Mouse (Mus musculus) erythroblast, embryonic 14.5 days (primary cell): ENCODE measurements at regions not wholly inside any gene's neighbourhood (a gene's known extent, or its start where the extent isn't known, plus 50 kb on each side); places are given as distances from the start of the nearest gene placed in this dataset.
"Not testable (repeated sequence)": the region's sequence is repeated elsewhere in the genome, so short reads cannot be mapped to it uniquely, and the experiment has no call there.

ENCODE experiments used
- H3K27me3 ChIP-seq: 2 replicates; pipeline ENCODE4 v1.6.1; 2012; ENCODE audit warnings: inconsistent platforms; ENCODE audit not compliant: control insufficient read depth
- H3K36me3 ChIP-seq: 2 replicates; pipeline ENCODE4 v1.6.1; 2012; ENCODE audit warnings: mild to moderate bottlenecking, inconsistent platforms; ENCODE audit not compliant: control insufficient read depth
- H3K4me1 ChIP-seq: 2 replicates; pipeline ENCODE4 v1.6.1; 2012; ENCODE audit warnings: inconsistent platforms; ENCODE audit not compliant: control insufficient read depth
- H3K4me3 ChIP-seq: replicated peaks from 2 replicates; pipeline ENCODE3; 2012; ENCODE audit warnings: moderate library complexity, mild to moderate bottlenecking, inconsistent platforms
- H3K9me3 ChIP-seq: 2 replicates; pipeline ENCODE4 v1.6.1; 2012; ENCODE audit warnings: low read length, inconsistent platforms, mixed read lengths; ENCODE audit not compliant: control insufficient read depth
- GATA1 ChIP-seq: IDR thresholded peaks from 2 replicates; pipeline ENCODE4 v1.6.1; 2012; ENCODE audit warnings: low read length, inconsistent platforms, mixed read lengths
- TAL1 ChIP-seq: IDR thresholded peaks from 3 replicates; pipeline ENCODE4 v1.6.1; 2012; ENCODE audit warnings: low read length, inconsistent platforms, mixed read lengths

DNA sequence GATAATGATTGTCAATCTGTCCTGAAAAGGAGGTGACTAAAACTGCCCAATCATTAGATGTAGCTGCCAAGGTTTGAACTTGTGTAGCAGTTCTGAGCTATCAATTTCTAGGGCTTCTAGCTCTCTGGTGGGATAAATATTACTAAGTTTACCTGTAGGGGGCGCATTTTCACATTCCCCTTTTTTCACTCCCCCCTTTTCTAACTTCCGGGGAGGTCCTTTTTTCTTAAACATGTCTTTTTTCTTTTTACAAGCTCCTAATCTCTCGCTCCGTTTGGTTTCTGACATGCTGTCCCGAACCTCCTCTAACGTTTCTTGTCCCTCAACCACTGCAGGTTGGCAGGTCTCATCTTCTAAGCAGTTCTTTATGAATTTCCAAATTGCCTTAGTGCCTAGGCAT, 2129.0 kb downstream of the Cntnap5b start:
- H3K4me1 ChIP-seq, H3K9me3 ChIP-seq, H3K4me3 ChIP-seq, H3K27me3 ChIP-seq, H3K36me3 ChIP-seq: not testable (repeated sequence)

DNA sequence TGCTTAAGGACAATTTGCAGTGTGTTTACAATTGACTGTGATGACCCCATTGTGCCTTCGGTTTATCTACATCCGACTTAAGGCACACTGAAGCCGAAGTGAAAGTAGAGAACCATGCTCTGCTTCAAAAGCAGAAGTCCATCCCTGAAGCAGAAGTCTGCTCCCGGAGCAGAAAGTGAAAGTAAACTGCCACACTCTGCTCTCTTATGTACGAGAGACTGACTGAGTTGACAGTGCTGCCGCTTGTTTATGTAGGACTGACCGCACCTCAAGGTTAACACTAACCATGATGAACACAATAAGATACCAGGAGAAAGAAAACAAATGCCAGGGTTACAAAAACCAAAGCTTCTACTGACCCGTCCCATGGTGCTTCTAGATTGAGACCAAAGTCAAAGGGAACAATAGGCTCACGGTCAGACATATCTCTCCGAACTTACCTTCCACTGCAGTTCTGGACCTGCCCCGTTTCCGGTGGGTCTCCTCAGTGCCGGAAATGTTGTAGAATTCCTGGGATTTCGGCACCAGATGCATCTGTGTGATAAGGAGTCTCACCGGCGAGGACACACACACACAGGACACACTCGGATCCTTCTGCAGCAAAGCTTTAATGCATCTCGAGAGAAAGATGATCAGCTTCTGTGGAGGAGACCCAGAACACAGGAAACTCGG, 2129.7 kb downstream of the Cntnap5b start:
- not testable (repeated sequence) for H3K4me1 ChIP-seq, H3K36me3 ChIP-seq, H3K9me3 ChIP-seq, H3K27me3 ChIP-seq
- peak overlapping the region; percentile 47 for H3K4me3 ChIP-seq

DNA sequence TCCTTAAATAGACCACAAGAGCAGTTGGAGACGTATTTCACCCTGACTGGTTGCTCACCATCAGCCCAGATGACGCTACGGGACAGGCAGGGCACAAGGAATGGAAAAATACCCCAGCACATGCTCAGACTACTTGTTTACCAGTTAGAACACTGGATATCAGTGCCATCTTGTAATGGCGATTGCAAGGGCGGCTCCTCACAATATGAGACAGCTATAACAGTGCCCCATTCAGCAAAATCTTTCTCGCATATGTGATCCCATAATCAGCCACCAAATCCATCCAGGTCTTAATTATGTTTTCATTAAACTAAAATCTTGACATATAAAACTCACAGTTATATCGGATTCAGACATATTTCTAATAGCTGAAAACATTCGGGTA, 2130.3 kb downstream of the Cntnap5b start:
- not testable (repeated sequence) for H3K36me3 ChIP-seq, H3K27me3 ChIP-seq, H3K9me3 ChIP-seq, H3K4me1 ChIP-seq, H3K4me3 ChIP-seq

DNA sequence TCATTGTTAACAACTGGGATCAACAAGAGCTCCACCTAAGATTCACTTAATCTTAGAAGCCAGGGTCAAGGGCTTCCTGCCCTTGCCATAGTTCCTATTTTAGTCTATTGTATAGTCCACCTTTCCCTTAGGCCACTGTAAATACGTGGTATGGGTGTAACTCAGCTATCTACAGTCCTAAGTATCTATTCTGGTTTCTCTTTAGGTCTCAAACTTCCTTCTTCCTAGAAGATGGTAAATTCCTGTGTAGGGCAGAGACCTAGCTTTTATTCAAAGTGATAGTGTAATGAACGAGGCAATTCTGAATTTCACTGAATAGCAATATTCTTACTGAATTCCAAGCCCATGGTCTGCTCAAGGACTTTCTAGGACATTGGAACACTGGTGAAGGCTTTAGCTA, 2144.4 kb downstream of the Cntnap5b start:
- not testable (repeated sequence) for H3K36me3 ChIP-seq, H3K4me1 ChIP-seq, H3K4me3 ChIP-seq, H3K27me3 ChIP-seq, H3K9me3 ChIP-seq

DNA sequence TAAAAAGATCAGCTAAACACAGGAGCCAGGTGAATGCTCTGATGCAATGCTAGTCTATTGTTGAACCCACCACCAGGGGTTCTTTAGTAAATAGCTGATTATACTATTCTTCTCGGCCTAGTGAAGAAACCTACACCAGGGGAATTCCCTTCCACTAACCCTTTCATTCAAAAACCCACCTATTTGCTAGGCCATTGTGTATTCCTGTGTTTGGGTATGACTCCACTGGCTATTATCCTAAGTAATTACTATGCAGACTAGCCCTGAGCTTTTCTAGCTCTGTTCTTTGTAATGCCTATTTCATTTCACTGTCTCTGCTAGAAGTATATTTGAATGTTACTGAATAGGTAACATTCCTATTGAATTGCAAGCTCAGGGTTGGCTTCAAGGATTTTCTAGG, 2146.3 kb downstream of the Cntnap5b start:
- TF ChIP-seq TAL1 (no peak), GATA1 (no peak)
- H3K4me1 ChIP-seq: no peaks in the 10 kb centered on the region
- no peaks in the 10 kb centered on the region for H3K27me3 ChIP-seq
- H3K4me3 ChIP-seq: no peak overlapping the region
- no peaks in the 10 kb centered on the region; the same call in 1 of the 2 replicates for H3K9me3 ChIP-seq
- H3K36me3 ChIP-seq: no peaks in the 10 kb centered on the region

DNA sequence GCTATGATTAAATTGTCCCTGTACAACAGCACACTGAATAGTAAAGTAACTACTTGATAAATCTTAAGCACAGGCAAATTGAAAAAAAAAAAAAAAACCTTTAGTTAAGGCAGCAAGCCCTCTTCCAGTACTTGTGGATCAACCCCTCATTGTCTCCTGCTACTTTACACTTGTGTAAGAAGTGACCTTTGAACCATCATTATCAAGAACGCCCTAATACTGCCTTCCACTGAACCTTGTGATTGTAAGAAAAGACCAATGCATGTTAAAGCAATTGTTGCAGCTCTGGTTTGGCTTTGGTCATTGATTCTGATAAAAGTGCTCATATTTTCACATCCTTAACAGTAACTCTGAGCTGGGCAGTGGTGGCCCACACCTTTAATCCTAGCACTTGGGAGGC, 2168.5 kb downstream of the Cntnap5b start:
- Histone ChIP-seq H3K36me3 (no peaks in the 10 kb centered on the region), H3K9me3 (peaks cover 4% of the 10 kb centered on the region; the same call in 1 of the 2 replicates), H3K4me1 (no peaks in the 10 kb centered on the region), H3K4me3 (no peak overlapping the region), H3K27me3 (no peaks in the 10 kb centered on the region)
- TF ChIP-seq GATA1: no peak
